Mouse (Mus musculus) left cerebral cortex, adult 18-20 months (tissue): ENCODE measurements at regions not wholly inside any gene's neighbourhood (a gene's known extent, or its start where the extent isn't known, plus 50 kb on each side); places are given as distances from the start of the nearest gene placed in this dataset.
A peak's percentile ranks its signal among the peaks of the same experiment; 100 is the strongest.
"Not testable (repeated sequence)": the region's sequence is repeated elsewhere in the genome, so short reads cannot be mapped to it uniquely, and the experiment has no call there.

Source experiments
- DNase-seq, 2 experiments: peaks; one replicate each; pipeline ENCODE4 v3.0.0; 2021 to 2022; ENCODE audit warnings: low spot score in 2 of 2, mixed read lengths in 1 of 2

GRCm38 (mm10) chr14:92622953-92623352, 1267.5 kb downstream of the Pcdh9 start:
- DNase-seq = no peak

DNA sequence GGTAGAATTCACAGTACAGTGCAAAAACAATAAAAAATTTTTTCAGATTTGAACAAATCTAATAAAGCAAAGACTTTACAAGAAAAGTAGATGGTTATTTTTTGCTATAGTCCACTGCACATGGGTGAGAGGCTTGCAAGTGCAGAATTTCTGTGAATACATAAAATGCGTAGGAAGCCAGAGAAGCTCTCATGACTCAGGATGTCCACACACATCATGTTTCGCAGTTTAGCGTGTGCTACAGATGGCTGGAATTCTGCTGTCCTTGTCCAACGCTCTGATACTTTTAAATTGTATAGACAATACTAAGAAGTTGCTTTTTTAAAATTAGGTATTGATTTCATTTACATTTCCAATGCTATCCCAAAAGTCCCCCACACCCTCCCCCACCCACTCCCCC, 1274.9 kb downstream of the Pcdh9 start:
- DNase-seq = peak in 1 of 2 experiments; percentile 20

- no peak for DNase-seq
These were observed 1296.8 kb downstream of the Pcdh9 start for GRCm38 (mm10) chr14:92593724-92594123.

DNA sequence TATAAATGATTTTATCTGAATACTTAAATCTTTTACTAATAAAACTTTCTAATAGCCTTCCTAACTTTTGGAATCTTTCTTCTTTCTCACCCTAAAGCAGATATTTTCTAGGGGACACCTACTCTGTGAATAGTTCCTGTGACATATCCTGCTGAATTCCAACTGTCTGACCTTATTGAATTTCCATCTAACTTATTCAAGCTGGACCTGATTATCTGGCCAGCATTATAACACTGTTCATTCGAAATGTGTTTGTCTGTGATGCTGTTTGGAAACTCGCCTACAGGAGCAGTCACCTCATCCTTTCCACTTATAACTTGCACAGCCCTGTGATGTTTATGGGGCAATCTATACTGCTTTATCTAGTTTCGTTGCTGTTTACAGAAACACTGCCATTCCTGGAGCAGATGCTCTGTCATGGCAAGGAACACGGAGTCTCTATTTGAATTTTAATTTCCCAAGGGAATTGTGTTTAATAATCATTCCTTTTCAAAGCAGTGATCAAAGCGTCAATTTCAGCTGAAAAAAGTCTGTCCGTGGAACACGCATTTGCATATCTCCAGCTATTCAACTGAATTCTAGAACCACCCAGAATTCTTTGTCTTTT, 1298.8 kb downstream of the Pcdh9 start:
- DNase-seq = no peak

DNA sequence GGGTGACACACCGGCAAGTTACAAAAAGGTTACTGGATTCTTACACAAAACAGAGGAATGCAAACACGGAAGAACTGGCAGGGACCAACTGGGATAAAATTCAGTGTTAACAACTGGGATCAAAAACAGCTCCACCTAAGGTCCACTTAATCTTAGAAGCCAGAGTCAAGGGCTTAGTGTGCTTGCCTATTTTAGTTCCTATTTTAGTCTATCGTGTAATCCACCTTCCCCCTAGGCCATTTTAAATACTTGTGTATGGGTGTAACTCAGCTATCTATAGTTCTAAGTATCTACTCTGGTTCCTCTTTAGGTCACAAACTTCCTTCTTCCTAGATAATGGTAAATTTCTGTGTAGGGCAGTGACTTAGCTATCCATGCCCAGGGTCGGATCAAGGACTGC, 1302.2 kb downstream of the Pcdh9 start:
- not testable (repeated sequence) for DNase-seq

- DNase-seq = no peak
These were observed 1323.5 kb downstream of the Pcdh9 start for GRCm38 (mm10) chr14:92566986-92567385.
